Mouse (Mus musculus): ENCODE results near the gene Ubqln4.
"Not testable (repeated sequence)": the region's sequence is repeated elsewhere in the genome, so short reads cannot be mapped to it uniquely, and the experiment has no call there.

Ubqln4 gene

GRCm38 (mm10) chr3:88566116-88566515, 12.6 kb downstream of the Ubqln4 start:
- DNase-seq (ENCODE audit: extremely low spot score, low spot score), result no peak

GRCm38 (mm10) chr3:88566536-88567061, 13.0 kb downstream of the Ubqln4 start:
- no peak for DNase-seq (ENCODE audit: extremely low spot score, low spot score)

GRCm38 (mm10) chr3:88567892-88568291, 14.3 kb downstream of the Ubqln4 start:
- no peak for DNase-seq (ENCODE audit: extremely low spot score, low spot score)

- DNase-seq (ENCODE audit: extremely low spot score, low spot score), result no peak
These were observed 15.1 kb downstream of the Ubqln4 start for GRCm38 (mm10) chr3:88568615-88569014.

GRCm38 (mm10) chr3:88569093-88569492, 15.5 kb downstream of the Ubqln4 start:
- DNase-seq (ENCODE audit: extremely low spot score, low spot score), result no peak

- DNase-seq (ENCODE audit: extremely low spot score, low spot score), result no peak
These were observed 16.1 kb downstream of the Ubqln4 start for GRCm38 (mm10) chr3:88569694-88570093.

GRCm38 (mm10) chr3:88570341-88570740, 16.8 kb downstream of the Ubqln4 start:
- no peak for DNase-seq (ENCODE audit: extremely low spot score, low spot score)

GRCm38 (mm10) chr3:88571856-88572255, 18.3 kb downstream of the Ubqln4 start:
- no peak for DNase-seq (ENCODE audit: extremely low spot score, low spot score)

- no peak for DNase-seq (ENCODE audit: extremely low spot score, low spot score)
These were observed 19.3 kb downstream of the Ubqln4 start for GRCm38 (mm10) chr3:88572835-88573234.

- no peak for DNase-seq (ENCODE audit: extremely low spot score, low spot score)
These were observed 20.3 kb downstream of the Ubqln4 start for GRCm38 (mm10) chr3:88573810-88574209.

GRCm38 (mm10) chr3:88575540-88575939, 22.0 kb downstream of the Ubqln4 start, which contains the start of gene Ssr2:
TSS of gene Ssr2 (plus strand) at chr3:88575876.
- no peak for DNase-seq (ENCODE audit: extremely low spot score, low spot score)

- DNase-seq (ENCODE audit: extremely low spot score, low spot score), result not testable (repeated sequence)
These were observed 24.3 kb downstream of the Ubqln4 start for GRCm38 (mm10) chr3:88577846-88578245.

GRCm38 (mm10) chr3:88578498-88579424, 25.2 kb downstream of the Ubqln4 start:
- DNase-seq (ENCODE audit: extremely low spot score, low spot score), result no peak

GRCm38 (mm10) chr3:88579454-88580117, 26.0 kb downstream of the Ubqln4 start:
- peak; percentile 81 for DNase-seq (ENCODE audit: extremely low spot score, low spot score)

GRCm38 (mm10) chr3:88585769-88586168, 32.2 kb downstream of the Ubqln4 start:
- DNase-seq (ENCODE audit: extremely low spot score, low spot score), result no peak

GRCm38 (mm10) chr3:88586640-88587039, 33.1 kb downstream of the Ubqln4 start:
- no peak for DNase-seq (ENCODE audit: extremely low spot score, low spot score)

- no peak for DNase-seq (ENCODE audit: extremely low spot score, low spot score)
These were observed 36.7 kb downstream of the Ubqln4 start for GRCm38 (mm10) chr3:88590246-88590645.

- no peak for DNase-seq (ENCODE audit: extremely low spot score, low spot score)
These were observed 37.5 kb downstream of the Ubqln4 start for GRCm38 (mm10) chr3:88591044-88591443.

- no peak for DNase-seq (ENCODE audit: extremely low spot score, low spot score)
These were observed 38.6 kb downstream of the Ubqln4 start for GRCm38 (mm10) chr3:88591950-88592731.

- no peak for DNase-seq (ENCODE audit: extremely low spot score, low spot score)
These were observed 39.5 kb downstream of the Ubqln4 start for GRCm38 (mm10) chr3:88592942-88593576.

All from neural tube, embryonic 10.5 days (tissue).